Mouse (Mus musculus) E14TG2a.4 (cell line): ENCODE data around the gene Spic.

Experiments used
- CTCF ChIP-seq: conservative IDR thresholded peaks from 2 replicates; pipeline ENCODE4 v1.5.1; 2014; ENCODE audit warnings: low read length
- NANOG ChIP-seq: IDR thresholded peaks from 2 replicates; pipeline ENCODE4 v1.6.1; 2014; ENCODE audit warnings: borderline replicate concordance, low read length, mixed read lengths
- POU5F1 ChIP-seq: IDR thresholded peaks from 2 replicates; pipeline ENCODE4 v1.6.1; 2014; ENCODE audit warnings: low read length, borderline replicate concordance

DNA sequence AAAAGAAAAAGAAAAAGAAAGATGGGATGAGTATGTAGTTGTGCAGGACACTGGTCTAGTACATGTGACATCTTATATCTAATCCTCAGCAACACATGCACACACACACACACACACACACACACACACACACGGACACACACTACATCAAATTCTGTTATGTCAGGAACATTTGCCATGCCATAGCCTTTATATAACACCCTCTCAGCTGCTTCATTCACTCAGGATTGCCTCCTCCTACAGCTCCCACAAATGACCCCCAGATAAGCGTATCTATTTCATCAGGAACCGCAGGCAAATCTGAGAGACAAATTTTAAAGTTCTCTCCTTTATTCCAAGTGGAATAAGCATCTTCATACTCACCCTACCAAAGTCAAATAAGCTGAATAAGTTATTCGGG, 25.9 kb downstream of the Spic start:
- TF ChIP-seq CTCF (no peak), POU5F1 (no peak), NANOG (no peak)
